Mouse (Mus musculus): ENCODE measurements at regions not wholly inside any gene's neighbourhood (a gene's known extent, or its start where the extent isn't known, plus 50 kb on each side); places are given as distances from the start of the nearest gene placed in this dataset.

DNA sequence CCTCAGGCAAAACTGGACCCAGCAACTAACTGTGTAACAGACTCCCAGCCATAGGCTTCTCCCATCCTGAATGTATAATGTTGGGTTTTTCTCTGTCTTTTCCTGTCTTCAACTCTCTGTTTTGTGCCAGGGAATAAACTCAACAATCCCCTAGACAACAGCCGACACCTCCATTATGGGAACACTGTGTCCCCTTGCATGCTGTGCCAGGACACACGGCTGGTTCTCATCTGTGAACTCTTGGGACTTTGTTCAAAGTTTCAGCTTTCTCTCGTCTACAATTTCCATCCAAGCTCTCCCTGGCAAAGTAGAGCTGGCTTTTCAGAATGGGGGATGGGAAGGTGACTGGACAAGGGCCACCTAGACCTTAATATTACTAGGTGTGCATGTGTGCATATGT, 56.1 kb upstream of the Kcng1 start:
- no peak for DNase-seq

- no peak for DNase-seq
Measured at GRCm38 (mm10) chr2:168335739-168336385, 54.3 kb upstream of the Kcng1 start.

DNA sequence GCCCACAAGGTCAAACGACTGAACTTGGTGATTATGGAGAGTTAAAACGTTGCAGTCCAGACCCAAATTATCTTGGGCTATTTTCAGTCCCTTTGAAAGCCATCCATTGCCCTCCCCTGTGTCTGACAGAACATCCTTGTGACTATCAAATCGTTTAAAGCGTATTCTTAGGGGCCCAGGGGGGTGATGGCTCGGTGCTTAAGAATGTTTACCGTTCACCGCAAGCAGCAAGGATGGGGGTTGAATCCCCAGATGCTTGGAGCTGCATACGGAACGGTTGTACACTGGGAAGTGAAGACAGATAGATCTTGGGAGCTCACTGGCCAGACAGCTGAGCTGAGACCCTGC, 52.7 kb upstream of the Kcng1 start:
- no peak for DNase-seq

GRCm38 (mm10) chr2:168333552-168334240, 52.2 kb upstream of the Kcng1 start:
- DNase-seq, result no peak

DNA sequence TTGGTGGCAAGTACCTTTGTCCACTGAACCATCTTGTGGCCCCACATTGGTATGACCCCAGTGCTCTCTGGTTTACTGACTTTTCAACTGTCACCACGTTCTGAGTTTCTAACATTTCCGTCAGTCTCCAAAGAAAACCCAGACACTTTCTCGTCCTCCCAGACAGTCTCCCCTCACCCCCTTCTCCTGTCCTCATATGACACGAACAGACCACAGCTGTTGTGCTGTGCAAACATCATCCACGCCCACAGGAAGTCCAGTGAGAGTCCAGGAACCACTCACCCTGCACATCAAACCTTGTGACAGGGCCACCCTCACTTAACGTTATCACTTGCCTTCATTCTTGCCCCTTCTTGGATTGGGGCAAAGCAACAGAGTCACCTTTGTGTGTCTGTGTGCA, 51.4 kb upstream of the Kcng1 start:
- no peak for DNase-seq

Data from cerebellum, postnatal 14 days (tissue).